Mouse (Mus musculus) embryonic fibroblast, embryonic 13.5 days (primary cell): ENCODE results near the gene Hoxd13.

Experiments
- CTCF ChIP-seq: IDR thresholded peaks from 2 replicates; pipeline ENCODE4 v1.5.1; 2011; ENCODE audit warnings: mild to moderate bottlenecking, control low read depth, low read length, moderate library complexity, borderline replicate concordance; ENCODE audit not compliant: insufficient read depth
- POLR2A ChIP-seq: IDR thresholded peaks from 2 replicates; pipeline ENCODE4 v1.6.1; 2011; ENCODE audit warnings: low read depth, mild to moderate bottlenecking, control low read depth, low read length, moderate library complexity

GRCm38 (mm10) chr2:74686301-74686987 lies 18.3 kb downstream of the Hoxd13 start:
- 0 out of 2 replicates have a peak, but pooled peaks have one; percentile 20 for TF ChIP-seq CTCF
- TF ChIP-seq POLR2A, result no peak
